Mouse (Mus musculus) gastrocnemius, postnatal 25 days (tissue): Measurements from ENCODE around the gene Retreg2. TPM values are rescaled to one million over a fixed set of nuclear protein-coding genes. Genes with fewer than 3 reads are reported as not detected.

Experiments used
- DNase-seq: peaks from one replicate; pipeline ENCODE4 v3.0.0; 2022
- long read RNA-seq, 2 experiments: library from polyadenylated mRNA; stranded (forward); transcript quantifications; one replicate each; pipeline ENCODE4 v2.0.0; 2021
- total RNA-seq, 2 experiments: library from RNA; stranded (reverse); gene quantifications; 1 replicate in 1 of 2; 2 replicates in 1 of 2; pipeline ENCODE4 v1.2.3; 2021

Retreg2 gene
- total RNA-seq = 1 to 10 TPM; 7.8 to 9.7 TPM
- long read RNA-seq, experiment 1, partial matches to known transcripts = 0 of 5 reads
- long read RNA-seq, experiment 1, other reads (novel, unspliced or antisense) = 2 of 5 reads
- long read RNA-seq, experiment 2, transcript Retreg2-201 (9 exons, 2,561 nt) = major isoform, 10 of 12 reads
- long read RNA-seq, experiment 2, partial matches to known transcripts = 1 of 12 reads
- long read RNA-seq, experiment 2, other reads (novel, unspliced or antisense) = 0 of 12 reads

DNA sequence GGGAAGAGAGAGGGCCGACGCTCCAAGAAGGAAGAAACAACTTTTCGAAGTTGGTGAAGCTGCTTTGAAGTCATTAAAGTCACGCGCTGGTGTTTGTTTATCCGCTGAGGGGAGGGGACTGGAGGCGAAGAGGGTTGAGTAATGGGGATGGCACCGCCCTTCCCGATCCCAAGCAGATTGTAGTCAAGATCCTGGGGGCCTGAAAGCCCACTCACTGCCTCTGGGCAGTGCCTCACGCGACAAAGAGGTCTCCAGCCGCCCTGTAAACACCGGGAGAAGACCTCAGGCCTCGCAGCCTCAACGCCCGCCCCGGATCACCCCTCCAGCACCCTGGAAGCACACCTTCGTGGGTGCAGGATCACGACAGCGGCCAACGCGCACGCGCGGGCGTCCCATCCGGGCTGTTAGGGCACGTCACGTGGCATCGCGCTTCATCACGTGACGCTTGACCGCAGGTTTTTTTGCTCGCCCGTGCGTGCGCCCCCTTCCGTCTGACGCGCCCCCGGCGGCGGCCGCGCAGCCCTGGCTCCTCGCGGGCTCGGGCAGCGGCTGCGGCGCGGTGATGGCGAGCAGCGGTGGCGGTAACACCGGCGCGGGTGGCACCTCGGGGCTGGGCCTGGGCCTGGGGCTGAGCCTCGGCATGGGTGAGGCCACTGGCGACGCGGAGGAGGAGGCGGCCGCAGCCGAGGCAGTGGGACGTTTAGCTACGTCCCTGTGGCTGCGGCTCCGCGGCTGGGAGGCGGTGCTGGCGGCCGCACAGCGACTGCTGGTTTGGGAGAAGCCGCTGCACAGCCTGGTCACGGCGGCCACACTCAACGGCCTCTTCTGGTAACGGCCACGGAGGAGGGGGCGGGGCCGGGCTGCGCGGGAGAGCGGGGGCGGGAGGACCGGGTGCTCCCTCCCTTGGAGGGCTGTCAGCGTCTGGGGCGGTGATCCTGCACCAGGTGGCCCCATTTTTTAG is at the start of gene Retreg2, which contains the start of gene Cnppd1:
Gene Retreg2 (plus strand): TSS at position 478 of the 961 bp plus-strand sequence.
Gene Cnppd1 (minus strand): TSS at position 411 of the 961 bp plus-strand sequence.
- peak; percentile 94 for DNase-seq

DNA sequence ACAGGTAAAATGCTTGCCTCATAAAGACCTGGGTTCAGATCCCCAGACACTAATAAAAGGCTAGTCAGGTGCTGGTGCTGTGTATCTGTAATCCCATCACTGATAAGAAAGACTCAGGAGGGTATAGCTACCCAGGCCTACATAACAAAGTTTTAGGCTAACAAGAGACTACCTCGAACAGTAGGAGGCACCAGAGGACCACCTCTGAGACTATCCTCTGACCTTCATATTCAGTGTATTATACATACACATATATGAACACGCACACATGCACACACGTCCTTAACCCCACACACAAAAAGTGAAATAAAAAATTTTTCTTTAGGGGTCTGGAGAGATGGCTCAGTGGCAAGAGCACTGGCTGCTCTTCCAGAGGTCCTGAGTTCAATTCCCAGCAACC is 20.4 kb upstream of the Retreg2 start:
- DNase-seq = no peak

DNA sequence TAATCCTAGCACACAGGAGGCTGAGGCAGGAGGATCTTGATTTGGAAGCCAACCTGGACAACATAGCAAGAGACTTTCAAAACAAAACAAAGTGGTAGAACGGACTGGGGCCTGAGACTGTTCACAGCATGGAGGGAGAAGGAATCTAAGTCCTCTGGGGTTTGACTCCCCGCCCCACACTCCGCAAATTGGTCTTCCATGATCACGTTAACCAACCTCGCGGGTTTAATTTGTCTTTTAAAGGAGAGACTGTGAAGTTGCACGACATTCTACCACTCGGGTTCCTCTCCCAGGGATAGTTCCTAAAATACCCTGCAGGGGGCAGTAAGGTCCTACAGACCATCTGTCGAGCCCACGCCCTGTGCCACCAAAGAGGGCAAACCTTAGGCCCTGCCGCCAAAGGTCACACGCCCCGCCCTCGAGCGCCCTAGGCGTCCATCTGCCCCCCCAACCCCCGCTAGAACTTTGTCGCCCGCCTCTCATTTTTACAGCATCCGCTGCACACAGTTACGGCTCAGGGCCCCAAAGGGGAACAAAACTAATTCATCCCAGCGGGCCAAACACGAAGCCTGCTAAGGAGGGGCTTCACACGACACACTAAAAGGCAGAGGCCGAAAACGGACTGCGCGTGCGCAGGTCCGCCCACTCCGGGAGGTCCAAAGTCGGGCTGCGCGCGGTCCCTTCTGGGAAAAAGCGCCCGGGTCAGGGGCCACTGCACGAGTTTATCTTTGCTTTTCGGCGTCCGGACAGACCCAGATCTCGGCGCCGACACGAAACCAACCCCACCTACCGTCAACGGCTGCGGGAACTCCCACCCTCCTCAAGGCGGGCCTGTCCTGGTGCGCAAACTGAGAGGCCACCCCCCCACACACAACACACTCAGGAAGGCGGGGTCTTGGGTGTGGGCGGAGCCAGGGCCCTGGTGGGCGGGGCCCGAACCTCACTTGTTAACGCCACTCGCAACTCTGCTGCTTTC is 17.9 kb upstream of the Retreg2 start, which contains the start of gene Nhej1:
Gene Nhej1 (minus strand): TSS at position 855 of the 976 bp plus-strand sequence.
- DNase-seq = peak; percentile 93

DNA sequence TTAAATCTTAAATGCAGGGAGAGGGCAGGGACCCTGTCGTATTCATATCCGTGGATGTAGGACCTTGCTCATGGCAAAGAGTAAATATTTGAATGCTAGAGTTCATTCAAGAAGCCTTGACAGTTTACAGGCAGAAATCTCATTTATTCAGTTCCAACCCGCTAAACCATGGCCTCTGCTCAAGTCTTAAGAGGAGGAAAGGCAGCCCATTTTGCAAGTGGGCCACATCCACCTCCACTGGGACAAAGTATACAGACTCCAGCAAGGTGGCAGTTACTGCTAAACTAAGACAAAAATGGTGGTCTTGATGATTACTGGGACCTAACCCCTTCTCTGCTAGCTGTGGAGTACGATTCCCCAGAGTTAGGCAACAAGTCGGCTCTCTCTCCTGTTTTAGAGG is 17.2 kb upstream of the Retreg2 start:
- no peak for DNase-seq

DNA sequence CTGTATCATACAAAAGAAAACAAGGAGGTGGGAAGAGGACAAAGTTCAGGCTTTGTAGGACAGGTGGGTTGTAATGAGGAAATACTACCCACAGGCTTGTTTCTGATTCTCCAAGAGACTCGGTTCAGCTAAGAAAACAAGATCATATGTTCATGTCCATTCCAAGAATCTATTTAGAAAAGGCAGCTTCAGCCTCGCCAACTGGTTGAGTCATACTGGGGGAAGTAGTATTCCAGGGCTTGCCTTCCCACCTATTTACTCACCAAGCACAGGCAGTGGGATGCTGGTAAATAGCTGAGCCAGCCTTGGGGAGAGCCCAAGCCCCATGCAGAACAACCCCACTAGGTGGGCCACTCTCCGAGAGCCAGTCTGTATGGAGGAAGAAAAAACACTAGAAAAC is 13.9 kb upstream of the Retreg2 start:
- DNase-seq = no peak

DNA sequence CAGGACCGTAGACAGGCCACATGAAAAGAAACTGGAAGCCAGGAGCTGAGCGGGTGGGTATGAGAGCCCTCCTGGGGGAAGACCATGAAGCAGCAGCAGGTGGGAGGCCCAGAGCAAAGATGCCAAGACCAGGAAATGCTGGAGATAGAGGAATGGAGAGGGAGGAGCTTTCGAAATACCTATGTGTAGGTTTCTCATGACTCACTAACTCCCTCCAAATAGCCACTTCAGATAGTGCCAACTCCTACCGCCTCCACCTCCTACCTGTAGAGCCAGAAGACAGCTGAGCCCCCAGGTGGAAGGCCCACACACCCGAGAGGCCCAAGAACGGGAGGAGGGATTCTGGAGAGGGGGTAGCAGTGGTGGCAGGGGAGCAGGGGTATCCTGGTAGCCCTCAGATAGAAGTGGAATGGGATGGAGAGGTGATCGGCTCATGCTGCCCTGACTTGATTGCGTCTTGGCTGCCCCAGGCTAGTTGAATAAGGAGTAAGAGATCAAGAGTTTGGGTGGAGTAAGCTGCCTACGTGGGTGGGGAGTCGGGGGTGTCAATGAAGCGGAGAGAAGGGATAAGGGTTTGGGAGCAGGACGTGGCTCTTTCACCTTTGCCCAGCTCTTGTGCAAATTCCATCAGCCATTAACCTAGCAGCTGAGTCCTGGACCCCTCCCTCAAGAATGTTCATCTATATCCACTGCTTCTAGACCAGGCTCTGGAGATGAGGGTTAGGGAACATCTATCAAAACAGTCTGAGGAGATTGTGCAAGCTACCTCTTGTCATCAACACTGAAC is 9.0 kb upstream of the Retreg2 start, which contains the start of gene Slc23a3:
Gene Slc23a3 (minus strand): TSS at position 470 of the 787 bp plus-strand sequence.
- no peak for DNase-seq

DNA sequence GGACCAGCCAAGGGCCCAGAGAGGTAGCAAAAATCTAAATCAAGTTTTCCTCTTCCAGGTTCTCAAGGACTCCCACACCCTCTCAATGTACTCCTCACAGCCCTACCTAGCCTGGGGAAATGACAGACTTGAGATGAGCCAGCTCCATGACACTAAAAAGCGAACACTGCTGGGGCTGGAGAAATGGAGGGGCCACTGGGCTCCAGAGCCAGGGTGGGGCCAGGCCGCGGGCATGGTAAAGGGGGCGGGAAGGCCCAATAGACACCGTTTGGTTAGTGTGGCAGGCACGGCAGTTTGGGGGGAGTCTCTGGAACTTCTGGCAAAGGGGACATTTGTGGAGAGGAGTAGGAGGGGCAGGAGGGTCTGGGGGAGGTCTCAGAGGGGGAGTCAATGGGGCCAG is 6.3 kb upstream of the Retreg2 start:
- no peak for DNase-seq

DNA sequence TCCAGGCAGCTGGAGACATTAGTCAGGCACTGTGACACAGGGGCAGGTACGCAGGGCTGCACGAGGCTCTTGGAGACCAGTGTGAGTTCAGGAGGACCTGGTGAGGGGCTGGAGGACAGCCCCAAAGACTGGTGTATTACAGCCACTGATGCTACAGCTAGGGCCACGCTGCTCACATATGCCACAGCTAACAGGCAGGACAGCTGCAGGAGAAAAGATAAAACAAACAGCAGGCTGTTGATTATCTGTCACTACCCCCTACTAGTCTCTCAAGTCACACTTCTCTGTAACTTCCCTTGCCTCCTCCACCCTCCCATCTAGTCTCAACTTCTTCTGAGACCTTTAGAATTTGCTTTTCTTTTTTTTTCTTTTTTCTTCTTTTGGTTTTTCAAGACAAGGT is 5.8 kb upstream of the Retreg2 start:
- no peak for DNase-seq

DNA sequence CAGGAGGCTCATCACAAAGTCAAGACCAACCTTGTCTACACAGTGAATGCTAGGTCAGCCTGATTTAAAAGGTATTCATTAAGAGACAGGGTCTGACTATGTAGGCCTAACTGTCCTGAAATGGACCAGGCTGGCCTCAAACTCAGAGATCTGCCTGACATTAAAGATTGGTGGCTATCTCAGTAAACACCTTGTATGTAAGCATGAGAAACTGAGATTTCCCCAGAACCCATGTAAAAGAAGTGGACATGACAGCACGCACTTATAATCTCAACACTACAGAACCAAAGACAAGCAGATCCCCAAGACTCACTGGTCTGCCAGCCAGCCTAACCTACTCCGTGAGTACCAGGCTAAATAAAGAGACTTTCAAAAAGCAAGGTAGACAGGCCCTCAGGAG is 4.1 kb upstream of the Retreg2 start:
- DNase-seq = no peak

DNA sequence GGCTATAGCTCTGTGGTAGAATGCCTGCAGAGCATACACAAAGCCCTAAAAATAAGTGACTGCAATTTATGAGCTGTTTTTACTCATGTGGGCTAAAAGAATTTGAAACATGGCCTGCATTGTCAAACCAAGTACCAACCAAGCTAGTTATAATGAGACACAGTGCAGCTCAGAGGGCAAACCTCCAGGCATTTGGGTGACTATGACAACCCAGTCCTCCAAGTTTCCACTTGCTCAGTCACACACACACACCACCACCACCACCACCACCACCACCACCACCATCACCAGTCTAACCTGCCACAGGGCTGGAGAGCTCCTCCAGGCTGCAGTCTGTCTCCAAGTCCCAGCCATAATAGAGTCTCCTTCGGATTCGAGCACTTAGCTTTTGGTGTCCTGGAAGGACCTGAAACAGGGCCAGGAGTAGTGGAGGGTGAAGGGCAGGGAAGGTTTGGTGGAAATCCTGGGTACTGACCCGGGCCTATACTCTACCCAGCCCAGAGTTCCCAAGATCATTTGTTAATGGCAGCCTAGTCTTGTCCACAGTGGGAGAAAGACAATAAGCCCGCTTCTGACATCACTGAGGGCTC is 1.9 kb upstream of the Retreg2 start:
- no peak for DNase-seq

DNA sequence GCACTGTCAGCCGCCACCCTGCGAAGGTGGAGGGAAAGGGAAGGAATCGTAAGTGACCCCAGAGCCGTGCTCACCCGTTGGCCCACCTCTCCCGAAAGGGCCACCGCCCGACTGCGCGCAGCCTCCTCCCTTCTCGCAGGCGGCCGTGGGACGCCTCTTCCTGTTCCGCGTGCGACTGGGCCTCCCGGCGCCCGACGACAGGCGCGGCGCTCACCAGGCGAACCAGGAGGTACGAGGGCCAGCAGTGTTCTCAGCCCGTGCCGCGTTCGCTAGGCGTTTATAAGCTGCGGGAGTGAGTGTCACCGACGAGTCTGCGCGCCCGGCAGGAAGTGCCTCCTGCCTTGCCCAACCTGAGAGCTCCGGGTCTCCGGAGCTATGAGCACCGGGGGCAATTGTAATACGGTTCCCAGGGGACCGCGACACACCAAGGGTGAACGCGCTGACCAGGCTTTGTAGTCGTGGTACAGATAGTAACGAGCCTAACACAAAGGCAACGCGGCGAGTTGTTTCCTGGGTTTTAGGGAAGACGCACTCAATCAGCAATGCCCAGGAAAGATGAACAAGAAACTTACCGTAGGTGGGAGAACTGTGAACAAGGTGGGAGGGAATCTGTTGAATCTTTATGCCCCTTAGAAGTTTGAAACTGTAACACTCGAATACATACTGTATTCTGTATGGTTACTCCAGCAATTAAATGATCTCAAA is 940 bp upstream of the Retreg2 start:
- peak; percentile 66 for DNase-seq

DNA sequence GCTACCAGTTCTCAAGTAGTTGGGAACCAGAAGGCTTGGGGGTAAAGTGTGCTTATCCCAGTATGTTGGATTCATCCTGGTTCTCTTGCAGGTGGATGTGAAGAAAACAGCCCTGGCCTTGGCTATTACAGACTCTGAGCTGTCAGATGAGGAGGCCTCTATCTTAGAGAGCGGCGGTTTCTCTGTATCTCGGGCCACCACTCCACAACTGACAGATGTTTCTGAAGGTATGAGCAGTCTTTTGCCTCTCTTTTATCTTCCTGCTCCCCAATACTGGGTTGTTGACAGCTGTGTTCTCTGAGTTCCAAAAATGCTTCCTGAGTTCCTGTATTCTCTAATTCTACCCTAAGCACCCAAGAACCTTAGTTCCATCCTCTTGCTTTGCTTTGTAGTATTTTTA is 3.0 kb downstream of the Retreg2 start:
- DNase-seq = no peak

DNA sequence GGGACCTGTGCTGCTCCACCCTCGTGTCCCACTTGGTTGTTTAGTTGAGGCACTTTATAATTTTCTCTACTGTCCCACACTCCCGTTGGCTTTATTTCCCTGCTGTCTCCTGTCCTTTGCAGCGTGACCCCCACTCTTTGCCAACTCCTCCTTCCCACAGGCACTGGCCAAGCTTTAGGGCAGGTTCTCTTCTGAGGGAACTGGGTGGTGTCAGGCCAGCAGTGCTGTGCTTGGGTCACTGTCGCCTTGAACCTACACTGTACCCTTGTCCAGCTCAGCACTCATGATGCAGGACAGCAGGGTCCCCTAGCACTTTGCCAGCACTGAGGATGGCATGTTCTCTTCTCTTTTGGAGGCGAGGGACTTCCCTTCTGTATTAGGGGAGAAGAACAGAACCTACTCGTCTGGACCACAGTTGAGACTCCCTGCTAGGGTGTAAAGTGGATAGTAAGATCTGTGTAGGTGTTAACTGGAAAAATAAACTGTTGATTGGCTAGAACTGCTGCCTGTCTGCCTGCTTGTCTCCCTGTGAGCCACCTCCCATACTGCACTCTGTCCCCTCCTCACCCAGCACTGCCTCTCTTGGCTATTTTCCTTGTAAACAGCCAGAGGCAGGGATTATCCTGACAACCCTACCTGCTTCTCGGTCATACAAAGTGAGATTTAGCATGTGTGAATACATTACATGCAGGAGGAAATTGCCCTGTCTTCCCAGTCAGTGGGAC is 5.0 kb downstream of the Retreg2 start:
- no peak for DNase-seq

DNA sequence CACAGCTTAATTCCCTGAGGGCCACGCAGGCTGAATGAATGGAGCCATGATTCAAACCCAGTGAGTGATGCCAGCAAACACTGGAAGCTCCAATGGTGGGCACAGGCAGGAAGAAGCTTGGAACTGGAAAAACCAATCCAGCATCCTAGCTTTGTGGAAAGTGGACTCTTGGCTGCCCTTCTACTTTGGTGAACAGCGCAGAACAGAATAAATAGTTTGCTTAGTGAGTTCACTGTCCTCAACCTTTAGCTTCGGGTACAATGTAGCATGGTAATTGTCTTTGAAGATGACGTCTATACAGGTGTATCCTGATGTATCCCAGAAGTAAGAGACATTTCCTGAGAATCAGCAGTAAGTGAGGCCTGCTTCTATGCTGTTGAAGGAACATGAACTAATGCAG is 6.1 kb downstream of the Retreg2 start:
- DNase-seq = no peak

DNA sequence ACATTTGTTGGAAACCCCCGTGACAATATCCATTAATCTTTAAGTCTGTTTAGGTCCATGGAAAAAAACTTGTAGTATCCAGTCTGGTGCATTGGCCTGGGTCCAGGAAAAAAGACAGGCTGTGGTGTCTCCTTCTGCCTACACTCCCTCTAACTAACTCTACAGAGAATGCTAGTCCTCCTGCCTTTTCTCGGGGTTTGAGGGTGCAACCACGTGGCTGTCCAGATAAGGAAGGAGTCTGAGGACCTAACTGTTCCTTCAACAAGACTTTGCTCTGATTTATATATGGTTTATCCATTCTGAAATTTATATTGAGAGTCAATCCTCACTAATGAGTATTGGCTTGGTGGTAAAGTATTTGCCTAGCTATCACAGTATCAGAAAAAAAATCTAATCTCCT is 13.3 kb downstream of the Retreg2 start:
- DNase-seq = no peak

DNA sequence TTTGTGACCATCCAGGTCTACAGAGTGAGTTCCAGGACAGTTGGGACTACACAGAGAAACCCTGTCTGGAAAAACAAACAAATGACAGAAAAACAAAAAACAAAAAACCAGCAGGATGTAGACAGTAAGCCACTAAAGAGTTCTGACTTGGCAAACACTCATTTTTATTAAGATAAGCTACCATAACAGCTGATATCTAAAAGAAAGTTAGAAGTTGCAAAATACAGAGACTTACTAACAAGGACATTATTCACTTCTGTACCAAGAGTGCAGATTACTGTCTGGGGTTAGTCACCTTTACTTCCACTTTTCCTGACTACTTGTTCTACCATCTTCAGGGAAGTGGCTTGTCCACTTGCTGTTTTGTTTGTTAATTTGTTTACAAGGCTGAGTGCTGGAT is 16.4 kb downstream of the Retreg2 start:
- DNase-seq = no peak

DNA sequence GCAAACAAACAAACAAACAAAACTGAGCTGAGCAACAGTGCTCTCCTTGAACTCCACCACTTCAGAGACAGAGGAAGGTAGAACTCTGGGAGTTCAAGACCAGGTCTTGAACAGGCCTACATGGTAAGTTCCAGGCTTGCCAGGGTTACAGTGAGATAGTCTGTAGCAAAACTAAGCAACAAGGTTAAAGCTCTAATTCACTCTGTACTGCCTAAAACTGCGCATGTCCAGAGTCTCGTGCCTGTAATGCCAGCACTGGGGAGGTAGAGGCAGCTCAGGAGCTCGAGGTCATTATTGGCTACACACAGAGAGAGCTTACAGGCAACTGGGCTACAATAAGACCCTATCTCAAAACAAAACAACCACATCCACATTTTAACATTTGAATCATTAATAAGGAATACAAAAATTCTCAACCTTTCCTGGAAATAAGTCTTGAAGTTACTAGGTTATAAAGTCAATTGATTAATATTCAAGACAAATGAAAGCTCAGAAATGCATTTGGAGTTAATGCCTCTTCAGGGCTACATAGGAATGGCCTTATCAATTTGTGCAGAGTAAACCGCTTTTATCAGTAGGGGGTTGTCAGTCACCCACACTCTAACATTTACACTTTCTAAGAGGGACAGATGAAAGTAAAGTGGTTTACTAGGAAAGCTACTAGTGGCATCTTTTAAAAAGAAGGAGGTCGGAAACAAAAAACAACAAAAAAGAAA is 17.1 kb downstream of the Retreg2 start:
- DNase-seq = no peak

DNA sequence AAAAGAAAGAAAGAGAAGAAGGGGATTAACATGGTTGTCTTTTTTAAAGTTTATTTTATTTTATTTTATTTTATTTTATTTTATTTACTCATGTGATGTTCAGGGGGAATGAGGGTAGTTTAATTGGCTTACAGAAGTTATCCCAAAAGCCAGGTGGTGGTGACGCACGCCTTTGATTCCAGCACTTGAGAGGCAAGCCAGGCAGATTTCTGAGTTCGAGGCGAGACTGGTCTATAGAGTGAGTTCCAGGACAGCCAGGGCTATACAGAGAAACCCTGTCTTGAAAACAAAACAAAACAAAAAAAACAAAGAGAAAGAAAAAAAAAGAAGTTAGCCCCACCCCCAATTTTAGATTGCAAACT is 17.7 kb downstream of the Retreg2 start:
- DNase-seq = no peak

DNA sequence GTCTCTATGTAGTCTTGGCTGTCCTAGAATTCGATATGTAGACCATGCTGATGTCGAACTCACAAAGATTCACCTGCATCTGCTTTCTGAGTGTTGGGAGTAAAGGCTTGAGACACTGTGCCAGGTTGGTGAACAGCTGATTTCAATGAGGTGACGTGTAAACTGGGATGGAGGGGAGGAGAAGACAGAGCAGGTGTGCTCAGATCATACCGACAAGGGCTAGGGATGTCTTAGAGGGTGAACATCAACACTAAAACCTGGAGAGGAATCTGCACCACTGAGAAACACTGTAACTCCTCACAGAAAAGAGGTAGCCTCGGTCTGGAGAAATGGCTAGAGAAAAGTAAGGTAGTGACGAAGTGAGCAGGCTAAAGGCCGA is 25.5 kb downstream of the Retreg2 start:
- no peak for DNase-seq
